Comparison of ENCODE assay signal across 18 mouse cellular contexts in the genomic region with DNA sequence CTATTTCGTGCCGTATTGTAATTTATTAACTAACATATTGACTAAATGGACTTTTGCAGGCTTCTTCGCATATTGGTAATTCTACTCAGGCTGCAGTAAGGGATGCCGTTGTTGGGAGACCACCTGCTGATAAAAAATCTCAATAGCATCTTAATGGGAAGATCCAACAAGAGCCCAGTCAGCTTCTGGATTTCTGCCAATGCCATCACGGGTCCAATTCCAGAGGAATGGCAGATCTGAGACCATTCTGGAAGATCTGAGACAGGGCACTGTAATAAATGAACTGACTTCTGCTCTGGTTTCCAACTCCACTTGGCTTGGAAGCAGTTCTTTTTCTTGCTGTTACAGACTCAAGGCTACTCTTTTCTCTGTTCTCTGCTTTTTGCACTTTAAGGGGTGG. TPM values are rescaled to one million over a fixed set of nuclear protein-coding genes. Genes with fewer than 3 reads are reported as not detected.
DNase-seq lines count a peak whose midpoint lies in the region; ATAC-seq lines count a peak whose summit lies in the region.
"Had no signal": no experiment of that assay in that cellular context is flagged by ENCODE, and none has a peak within 500 bp of the region (broad histone marks: within the 10 kb centered on the region; RNA-seq: fewer than 3 reads in every experiment).

No protein-coding gene starts in this region.

- H3K4me3 ChIP-seq in hindbrain, embryonic 14.5 days (replicated peaks; ENCODE audit: low read length), result no peak overlapping the region
- H3K4me3 ChIP-seq in hindbrain, embryonic 10.5 days, result no peak overlapping the region
- H3K4me3 ChIP-seq in neural tube, embryonic 14.5 days (ENCODE audit: low read depth, low read length), result no peak overlapping the region
- H3K4me3 ChIP-seq in neural tube, embryonic 15.5 days (replicated peaks), result no peak overlapping the region
- H3K4me3 ChIP-seq: embryonic facial prominence, embryonic 15.5 days; forebrain, embryonic 15.5 days; heart, embryonic 15.5 days; hindbrain, embryonic 15.5 days; kidney, embryonic 15.5 days; stomach, embryonic 15.5 days had no signal

- no peaks in the 10 kb centered on the region for H3K4me1 ChIP-seq in hindbrain, embryonic 14.5 days (replicated peaks; ENCODE audit: control insufficient read depth, insufficient read depth, low read length)
- no peaks in the 10 kb centered on the region for H3K4me1 ChIP-seq in hindbrain, embryonic 10.5 days (replicated peaks)
- no peaks in the 10 kb centered on the region for H3K4me1 ChIP-seq in neural tube, embryonic 14.5 days (ENCODE audit: control insufficient read depth, insufficient read depth, low read length)
- peaks cover 11% of the 10 kb centered on the region for H3K4me1 ChIP-seq in neural tube, embryonic 15.5 days
- H3K4me1 ChIP-seq: embryonic facial prominence, embryonic 15.5 days; forebrain, embryonic 15.5 days; heart, embryonic 15.5 days; hindbrain, embryonic 15.5 days; kidney, embryonic 15.5 days; stomach, embryonic 15.5 days had no signal

- 62% methylated on average over 5 of the region's 5 CpGs for WGBS in hindbrain, embryonic 14.5 days
- WGBS in hindbrain, embryonic 10.5 days, result 91% methylated on average over 5 of the region's 5 CpGs
- 55% methylated on average over 5 of the region's 5 CpGs for WGBS in neural tube, embryonic 14.5 days
- WGBS in neural tube, embryonic 15.5 days, result 38% methylated on average over 5 of the region's 5 CpGs

- peaks cover 66% of the 10 kb centered on the region for H3K36me3 ChIP-seq in hindbrain, embryonic 14.5 days (replicated peaks; ENCODE audit: control insufficient read depth, insufficient read depth)
- peaks cover 50% of the 10 kb centered on the region for H3K36me3 ChIP-seq in hindbrain, embryonic 10.5 days
- H3K36me3 ChIP-seq in neural tube, embryonic 14.5 days (ENCODE audit: control insufficient read depth, insufficient read depth, low read length), result peaks cover 17% of the 10 kb centered on the region; the same call in 1 of the 2 replicates
- peaks cover 31% of the 10 kb centered on the region for H3K36me3 ChIP-seq in neural tube, embryonic 15.5 days

- H3K9me3 ChIP-seq in hindbrain, embryonic 14.5 days (ENCODE audit: control insufficient read depth, low read length), result no peaks in the 10 kb centered on the region
- no peaks in the 10 kb centered on the region for H3K9me3 ChIP-seq in hindbrain, embryonic 10.5 days
- H3K9me3 ChIP-seq in neural tube, embryonic 14.5 days (ENCODE audit: control insufficient read depth, low read length), result no peaks in the 10 kb centered on the region
- no peaks in the 10 kb centered on the region for H3K9me3 ChIP-seq in neural tube, embryonic 15.5 days (replicated peaks)
- H3K9me3 ChIP-seq: embryonic facial prominence, embryonic 15.5 days; forebrain, embryonic 15.5 days; heart, embryonic 15.5 days; hindbrain, embryonic 15.5 days; kidney, embryonic 15.5 days; stomach, embryonic 15.5 days had no signal

- H3K27ac ChIP-seq in hindbrain, embryonic 14.5 days, result 0 out of 2 replicates have a peak overlapping the region, but pooled peaks have one; percentile 9
- H3K27ac ChIP-seq in hindbrain, embryonic 10.5 days, result no peak overlapping the region
- H3K27ac ChIP-seq in neural tube, embryonic 14.5 days (ENCODE audit: low read depth, low read length), result no peak overlapping the region
- H3K27ac ChIP-seq in neural tube, embryonic 15.5 days (replicated peaks), result peak overlapping the region; percentile 45; the same call in 1 of the 2 replicates
- H3K27ac ChIP-seq: embryonic facial prominence, embryonic 15.5 days; forebrain, embryonic 15.5 days; heart, embryonic 15.5 days; hindbrain, embryonic 15.5 days; kidney, embryonic 15.5 days; stomach, embryonic 15.5 days had no signal

- no peak overlapping the region for H3K9ac ChIP-seq in hindbrain, embryonic 14.5 days
- no peak overlapping the region for H3K9ac ChIP-seq in neural tube, embryonic 14.5 days (replicated peaks; ENCODE audit: low read depth, low read length)
- H3K9ac ChIP-seq in neural tube, embryonic 15.5 days (replicated peaks), result no peak overlapping the region
- H3K9ac ChIP-seq: embryonic facial prominence, embryonic 15.5 days; forebrain, embryonic 15.5 days; heart, embryonic 15.5 days; hindbrain, embryonic 15.5 days; kidney, embryonic 15.5 days; stomach, embryonic 15.5 days had no signal

- peak; percentile 36 for DNase-seq in hindbrain, embryonic 14.5 days (ENCODE audit: low spot score)
- no peak for DNase-seq in hindbrain, embryonic 10.5 days (ENCODE audit: low spot score)
- no peak for DNase-seq in neural tube, embryonic 10.5 days (ENCODE audit: extremely low spot score, low spot score)
- DNase-seq in cerebellum, adult 8-10 months, result peak; percentile 9
- no peak for DNase-seq in embryo, embryonic 10 days (ENCODE audit: low spot score)
- DNase-seq: gastrocnemius, postnatal 25 days; thymus, postnatal 25 days had no signal

- no peak overlapping the region for H3K4me2 ChIP-seq in hindbrain, embryonic 14.5 days (replicated peaks)
- no peak overlapping the region for H3K4me2 ChIP-seq in neural tube, embryonic 14.5 days (ENCODE audit: low read depth, low read length)
- H3K4me2 ChIP-seq in neural tube, embryonic 15.5 days, result no peak overlapping the region
- H3K4me2 ChIP-seq: embryonic facial prominence, embryonic 15.5 days; forebrain, embryonic 15.5 days; heart, embryonic 15.5 days; hindbrain, embryonic 15.5 days; kidney, embryonic 15.5 days; liver, embryonic 11.5 days; stomach, embryonic 15.5 days had no signal

- no peak for ATAC-seq in hindbrain, embryonic 14.5 days (ENCODE audit: low FRiP score)
- peak; percentile 21; the same call in 1 of the 2 replicates for ATAC-seq in neural tube, embryonic 14.5 days (ENCODE audit: low read depth)
- ATAC-seq in neural tube, embryonic 15.5 days (ENCODE audit: low FRiP score), result peak; percentile 36; the same call in 1 of the 2 replicates
- ATAC-seq: forebrain, embryonic 15.5 days; lung, postnatal 0 days had no signal

- no peaks in the 10 kb centered on the region for H3K27me3 ChIP-seq in hindbrain, embryonic 14.5 days (ENCODE audit: control insufficient read depth, insufficient read depth, low read length)
- H3K27me3 ChIP-seq in hindbrain, embryonic 10.5 days (ENCODE audit: insufficient read depth, poor library complexity, severe bottlenecking), result no peaks in the 10 kb centered on the region
- no peaks in the 10 kb centered on the region for H3K27me3 ChIP-seq in neural tube, embryonic 14.5 days (ENCODE audit: control insufficient read depth, insufficient read depth, low read length)
- H3K27me3 ChIP-seq in neural tube, embryonic 15.5 days (replicated peaks), result no peaks in the 10 kb centered on the region
- H3K27me3 ChIP-seq: CH12.LX; embryonic facial prominence, embryonic 15.5 days; forebrain, embryonic 15.5 days; heart, embryonic 15.5 days; hindbrain, embryonic 15.5 days; kidney, embryonic 15.5 days; stomach, embryonic 15.5 days had no signal

RNA-seq across cellular contexts. Expression of a gene that starts 23.4 kb away (rescaled TPM):
- polyA plus RNA-seq in hindbrain, embryonic 14.5 days (2014; fragmentation: Nextera tagmentation; extraction: Ambion mirVana), result 5.3 and 5.6 TPM in 2 replicates
- 4.6 and 4.7 TPM in 2 replicates for polyA plus RNA-seq in hindbrain, embryonic 10.5 days (2016; fragmentation: Nextera tagmentation; extraction: Ambion mirVana)
- polyA plus RNA-seq in neural tube, embryonic 14.5 days (2014; fragmentation: Nextera tagmentation; extraction: Ambion mirVana), result 2.4 and 4.1 TPM in 2 replicates
- polyA plus RNA-seq in neural tube, embryonic 15.5 days (2015; fragmentation: Nextera tagmentation; extraction: Ambion mirVana), result 4.7 and 6.9 TPM in 2 replicates

RNA-seq across cellular contexts. Expression of a gene that starts 40.1 kb away (rescaled TPM):
- polyA plus RNA-seq in hindbrain, embryonic 14.5 days (2014; fragmentation: Nextera tagmentation; extraction: Ambion mirVana), result 7.0 TPM in 2 replicates
- polyA plus RNA-seq in hindbrain, embryonic 10.5 days (2016; fragmentation: Nextera tagmentation; extraction: Ambion mirVana), result 4.6 and 7.2 TPM in 2 replicates
- 7.4 and 8.1 TPM in 2 replicates for polyA plus RNA-seq in neural tube, embryonic 14.5 days (2014; fragmentation: Nextera tagmentation; extraction: Ambion mirVana)
- 7.0 and 7.6 TPM in 2 replicates for polyA plus RNA-seq in neural tube, embryonic 15.5 days (2015; fragmentation: Nextera tagmentation; extraction: Ambion mirVana)

RNA-seq across cellular contexts. Expression of a gene that starts 50.8 kb away (rescaled TPM):
- 549 and 625 TPM in 2 replicates for polyA plus RNA-seq in hindbrain, embryonic 14.5 days (2014; fragmentation: Nextera tagmentation; extraction: Ambion mirVana)
- polyA plus RNA-seq in hindbrain, embryonic 10.5 days (2016; fragmentation: Nextera tagmentation; extraction: Ambion mirVana), result 256 and 280 TPM in 2 replicates
- polyA plus RNA-seq in neural tube, embryonic 14.5 days (2014; fragmentation: Nextera tagmentation; extraction: Ambion mirVana), result 482 and 576 TPM in 2 replicates
- polyA plus RNA-seq in neural tube, embryonic 15.5 days (2015; fragmentation: Nextera tagmentation; extraction: Ambion mirVana), result 588 and 670 TPM in 2 replicates

Comparison
In these comparisons a context has a peak if more than half of its experiments do, and no peak if none do; other contexts are left out.
1. DNase-seq: peak in hindbrain, embryonic 14.5 days (single experiment) and cerebellum, adult 8-10 months (single experiment); none in hindbrain, embryonic 10.5 days (single experiment), neural tube, embryonic 10.5 days (single experiment) and embryo, embryonic 10 days (single experiment).
2. H3K27ac ChIP-seq: peak in hindbrain, embryonic 14.5 days (single experiment) and neural tube, embryonic 15.5 days (single experiment); none in hindbrain, embryonic 10.5 days (single experiment) and neural tube, embryonic 14.5 days (single experiment).